Mouse (Mus musculus) MEL (cell line): ENCODE results near the gene Trpm1. TPM values are rescaled to one million over a fixed set of nuclear protein-coding genes. Genes with fewer than 3 reads are reported as not detected.

Source experiments
- DNase-seq: peaks from one replicate; pipeline ENCODE4 v3.0.0; 2011; ENCODE audit warnings: low read depth, low spot score
- H3K27ac ChIP-seq: 2 replicates; pipeline ENCODE4 v1.5.1; 2012; ENCODE audit warnings: low read depth, mild to moderate bottlenecking, control low read depth, low read length, moderate library complexity; ENCODE audit not compliant: control insufficient read depth
- H3K27me3 ChIP-seq, 2 experiments: fragments of 150-350 bp in 1 of 2; sonication (generic) in 1 of 2; 2 replicates each; pipeline ENCODE4 v1.6.1; 2012; ENCODE audit warnings: low read length in 2 of 2, mild to moderate bottlenecking in 2 of 2, improper control_type of control experiment in 1 of 2, moderate library complexity in 1 of 2; ENCODE audit not compliant: insufficient read depth in 2 of 2, control insufficient read depth in 1 of 2
- H3K36me3 ChIP-seq, 2 experiments: 2 replicates each; pipeline ENCODE4 v1.6.1; 2012 to 2014; ENCODE audit warnings: low read length in 2 of 2, improper control_type of control experiment in 1 of 2, inconsistent platforms in 1 of 2, mild to moderate bottlenecking in 1 of 2; ENCODE audit not compliant: insufficient read depth in 2 of 2, control insufficient read depth in 1 of 2
- H3K4me1 ChIP-seq, 2 experiments: fragments of 150-350 bp in 1 of 2; sonication (generic) in 1 of 2; 2 replicates each; pipeline ENCODE4 v1.6.1; 2012; ENCODE audit warnings: low read length in 2 of 2, improper control_type of control experiment in 1 of 2, mild to moderate bottlenecking in 1 of 2; ENCODE audit not compliant: insufficient read depth in 2 of 2, control insufficient read depth in 1 of 2
- H3K4me3 ChIP-seq, 2 experiments: fragments of 150-350 bp in 1 of 2; sonication (generic) in 1 of 2; 2 replicates each; pipeline ENCODE4 v1.5.1; 2012; ENCODE audit warnings: low read depth in 2 of 2, low read length in 2 of 2, mild to moderate bottlenecking in 2 of 2, moderate library complexity in 2 of 2, control low read depth in 1 of 2, improper control_type of control experiment in 1 of 2; ENCODE audit not compliant: control insufficient read depth in 1 of 2, insufficient read depth in 1 of 2
- H3K79me2 ChIP-seq: 2 replicates; pipeline ENCODE4 v1.6.1; 2012; ENCODE audit warnings: mild to moderate bottlenecking, low read length, moderate library complexity; ENCODE audit not compliant: control insufficient read depth, poor library complexity, insufficient read depth
- H3K9ac ChIP-seq: 2 replicates; pipeline ENCODE4 v1.6.1; 2012; ENCODE audit warnings: low read depth, mild to moderate bottlenecking, control low read depth, low read length, moderate library complexity; ENCODE audit not compliant: control insufficient read depth, poor library complexity, severe bottlenecking
- H3K9me3 ChIP-seq: fragments of 150-350 bp; sonication (generic); replicated peaks from 2 replicates; pipeline ENCODE4 v1.6.1; 2012; ENCODE audit warnings: mild to moderate bottlenecking, low read length, improper control_type of control experiment, moderate library complexity; ENCODE audit not compliant: insufficient read depth
- BHLHE40 ChIP-seq: IDR thresholded peaks from 2 replicates; pipeline ENCODE4 v1.6.1; 2012; ENCODE audit warnings: low read depth, mild to moderate bottlenecking, inconsistent platforms, low read length, improper control_type of control experiment, borderline replicate concordance
- CHD2 ChIP-seq: IDR thresholded peaks from 2 replicates; pipeline ENCODE4 v1.6.1; 2011; ENCODE audit warnings: low read length, improper control_type of control experiment
- CTCF ChIP-seq, 3 experiments: IDR thresholded peaks in 2 of 3; conservative IDR thresholded peaks in 1 of 3; 2 replicates each; pipeline ENCODE4 v1.5.1; 2011 to 2012; ENCODE audit warnings: low read length in 3 of 3, low read depth in 2 of 3, mild to moderate bottlenecking in 2 of 3, improper control_type of control experiment in 1 of 3, inconsistent platforms in 1 of 3, mixed read lengths in 1 of 3, moderate library complexity in 1 of 3; ENCODE audit not compliant: control insufficient read depth in 1 of 3, insufficient read depth in 1 of 3, poor library complexity in 1 of 3, severe bottlenecking in 1 of 3
- ELF1 ChIP-seq: IDR thresholded peaks from 2 replicates; pipeline ENCODE4 v1.6.1; 2014; ENCODE audit warnings: low read depth, mild to moderate bottlenecking, inconsistent platforms, low read length, improper control_type of control experiment, moderate library complexity
- EP300 ChIP-seq, 2 experiments: IDR thresholded peaks; 2 replicates each; pipeline ENCODE4 v1.6.1; 2011; ENCODE audit warnings: improper control_type of control experiment in 2 of 2, low read length in 2 of 2, low read depth in 1 of 2, mild to moderate bottlenecking in 1 of 2
- GABPA ChIP-seq: IDR thresholded peaks from 2 replicates; pipeline ENCODE4 v1.6.1; 2012; ENCODE audit warnings: low read depth, mild to moderate bottlenecking, inconsistent platforms, low read length, improper control_type of control experiment, moderate library complexity
- HCFC1 ChIP-seq: IDR thresholded peaks from 2 replicates; pipeline ENCODE4 v1.6.1; 2012; ENCODE audit warnings: low read depth, mild to moderate bottlenecking, inconsistent platforms, low read length, improper control_type of control experiment, moderate library complexity
- JUND ChIP-seq: IDR thresholded peaks from 2 replicates; pipeline ENCODE4 v1.6.1; 2011; ENCODE audit warnings: low read depth, mild to moderate bottlenecking, improper control_type of control experiment, low read length
- MAX ChIP-seq: IDR thresholded peaks from 2 replicates; pipeline ENCODE4 v1.6.1; 2011; ENCODE audit warnings: low read length, improper control_type of control experiment
- MAZ ChIP-seq: IDR thresholded peaks from 2 replicates; pipeline ENCODE4 v1.6.1; 2012; ENCODE audit warnings: low read depth, mild to moderate bottlenecking, inconsistent platforms, low read length, improper control_type of control experiment
- MYB ChIP-seq: IDR thresholded peaks from 2 replicates; pipeline ENCODE4 v1.6.1; 2011; ENCODE audit warnings: mild to moderate bottlenecking, low read depth, low read length, improper control_type of control experiment
- RCOR1 ChIP-seq: IDR thresholded peaks from 2 replicates; pipeline ENCODE4 v1.6.1; 2012; ENCODE audit warnings: low read depth, mild to moderate bottlenecking, inconsistent platforms, low read length, improper control_type of control experiment
- TCF12 ChIP-seq: IDR thresholded peaks from 2 replicates; pipeline ENCODE4 v1.6.1; 2014; ENCODE audit warnings: low read depth, mild to moderate bottlenecking, inconsistent platforms, low read length, improper control_type of control experiment, moderate library complexity
- ZC3H11A ChIP-seq: IDR thresholded peaks from 2 replicates; pipeline ENCODE4 v1.6.1; 2012; ENCODE audit warnings: low read depth, mild to moderate bottlenecking, inconsistent platforms, low read length, improper control_type of control experiment
- ZMIZ1 ChIP-seq: IDR thresholded peaks from 2 replicates; pipeline ENCODE4 v1.6.1; 2012; ENCODE audit warnings: low read depth, mild to moderate bottlenecking, inconsistent platforms, low read length, improper control_type of control experiment, moderate library complexity
- ZNF384 ChIP-seq: IDR thresholded peaks from 2 replicates; pipeline ENCODE4 v1.6.1; 2012; ENCODE audit warnings: low read depth, mild to moderate bottlenecking, inconsistent platforms, low read length, improper control_type of control experiment
- polyA plus RNA-seq, 2 experiments: library from polyadenylated mRNA; stranded (reverse) in 1 of 2; unstranded in 1 of 2; fragments of >175 nt in 1 of 2; fragments of >200 nt in 1 of 2; gene quantifications; 2 replicates each; pipeline versions ENCODE4 v1.2.1 to v1.2.4; 2012; ENCODE audit warnings: low replicate concordance in 2 of 2, low read depth in 1 of 2; ENCODE audit not compliant: insufficient read length in 2 of 2, insufficient read depth in 1 of 2, missing spikeins in 1 of 2
- total RNA-seq: library from RNA; depleted of rRNA; stranded (reverse); fragments of 300-350 nt; gene quantifications from 2 replicates; pipeline ENCODE4 v1.2.3, GENCODE M21; 2012

The Trpm1 gene
- total and polyA plus RNA-seq, 3 experiments = not detected

DNA sequence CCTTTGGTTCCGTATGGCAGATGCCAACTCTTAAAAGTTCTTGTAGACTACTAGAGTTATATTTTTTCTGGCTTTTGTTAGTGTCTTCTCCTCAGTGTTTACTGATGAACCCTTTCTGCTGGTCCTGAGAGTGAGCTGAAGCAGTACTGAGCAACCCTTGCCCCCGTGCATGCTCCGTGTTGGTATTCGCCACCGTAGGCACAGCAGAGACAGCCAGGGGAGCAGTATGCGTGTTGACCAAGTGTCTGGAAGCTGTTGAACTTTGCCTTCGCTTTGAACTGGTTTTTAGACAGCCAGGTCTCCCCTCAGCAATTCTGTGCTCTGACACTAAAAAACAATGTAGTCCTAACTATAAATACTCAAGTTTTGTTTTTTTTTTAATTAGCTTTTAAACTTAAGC lies 135.8 kb downstream of the Trpm1 start:
- H3K27ac ChIP-seq = no peak overlapping the region
- no peaks in the 10 kb centered on the region for H3K9me3 ChIP-seq
- H3K4me1 ChIP-seq = peaks cover 5 to 7% of the 10 kb centered on the region in 2 experiments
- no peak overlapping the region for H3K9ac ChIP-seq
- TF ChIP-seq CTCF (IDR thresholded peaks at IDR 0.05 in 2 of 3, conservative IDR thresholded peaks at IDR 0.05 in 1 of 3; ENCODE audit: control insufficient read depth in 1 of 3, insufficient read depth in 1 of 3, low read depth in 2 of 3, low read length in 3 of 3, poor library complexity in 1 of 3, severe bottlenecking in 1 of 3) (no peak), JUND (no peak)
- peaks cover 0 to 3% of the 10 kb centered on the region in 2 experiments; a peak in 1 of 4 replicates for H3K36me3 ChIP-seq
- H3K79me2 ChIP-seq = no peaks in the 10 kb centered on the region; the same call in 1 of the 2 replicates
- DNase-seq = no peak
- no peak overlapping the region for H3K4me3 ChIP-seq
- no peaks in the 10 kb centered on the region for H3K27me3 ChIP-seq

DNA sequence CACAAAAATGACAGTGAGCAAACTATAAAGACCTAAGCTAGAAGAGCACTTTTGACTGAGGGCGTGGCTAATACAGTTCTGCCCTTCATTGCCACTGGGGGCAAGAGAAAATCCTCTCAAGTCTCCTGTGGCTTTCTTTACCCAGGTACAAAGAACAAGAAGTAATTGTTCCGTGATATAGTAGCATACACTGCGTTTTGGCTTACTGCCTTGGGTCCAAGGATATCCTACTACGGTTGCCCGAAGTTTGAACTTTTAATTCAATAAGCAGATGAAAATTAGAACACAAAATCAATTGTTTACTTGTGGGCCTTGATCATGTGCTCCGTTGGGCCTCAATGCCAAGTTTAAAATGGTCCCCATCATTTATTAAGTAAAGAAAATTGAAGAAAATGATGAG lies 136.8 kb downstream of the Trpm1 start:
- no peaks in the 10 kb centered on the region for H3K9me3 ChIP-seq
- no peak for DNase-seq
- no peak overlapping the region for H3K27ac ChIP-seq
- H3K9ac ChIP-seq = no peak overlapping the region
- H3K4me3 ChIP-seq = no peak overlapping the region
- TF ChIP-seq ZC3H11A = no peak
- no peak for TF ChIP-seq MAZ
- no peak for TF ChIP-seq MAX
- TF ChIP-seq MYB = no peak
- TF ChIP-seq JUND = no peak
- TF ChIP-seq GABPA = no peak
- no peak for TF ChIP-seq RCOR1
- TF ChIP-seq EP300 (IDR thresholded peaks at IDR 0.05; ENCODE audit: low read depth in 1 of 2, low read length in 2 of 2) = no peak
- no peak for TF ChIP-seq TCF12
- peaks cover 0 to 3% of the 10 kb centered on the region in 2 experiments; a peak in 1 of 4 replicates for H3K36me3 ChIP-seq
- H3K79me2 ChIP-seq = no peaks in the 10 kb centered on the region; the same call in 1 of the 2 replicates
- H3K4me1 ChIP-seq = peaks cover 5 to 7% of the 10 kb centered on the region in 2 experiments
- H3K27me3 ChIP-seq = no peaks in the 10 kb centered on the region

DNA sequence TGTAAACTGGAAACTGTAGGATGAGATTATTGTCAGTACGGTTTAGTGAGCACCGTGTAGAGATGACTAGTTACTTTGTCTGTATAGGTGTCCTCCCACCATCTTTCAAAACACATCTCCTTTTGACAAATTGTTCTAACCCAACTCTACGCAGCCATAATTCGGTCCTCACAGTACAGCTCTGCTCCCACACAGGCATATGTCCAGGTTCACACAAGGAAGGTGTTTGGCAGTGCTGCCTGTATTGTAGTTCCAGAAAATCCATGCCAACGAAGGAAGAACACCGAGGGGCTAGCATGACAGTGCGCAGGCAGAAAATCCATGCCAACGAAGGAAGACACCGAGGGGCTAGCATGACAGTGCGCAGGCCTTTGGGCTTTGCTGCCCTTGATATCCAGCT lies 138.1 kb downstream of the Trpm1 start:
- Histone ChIP-seq H3K9ac (no peak overlapping the region), H3K79me2 (no peaks in the 10 kb centered on the region; the same call in 1 of the 2 replicates), H3K4me1 (peaks cover 5 to 7% of the 10 kb centered on the region in 2 experiments), H3K9me3 (no peaks in the 10 kb centered on the region), H3K27ac (no peak overlapping the region), H3K27me3 (no peaks in the 10 kb centered on the region), H3K4me3 (no peak overlapping the region), H3K36me3 (peaks cover 0 to 3% of the 10 kb centered on the region in 2 experiments; a peak in 1 of 4 replicates)
- no peak for TF ChIP-seq CHD2
- TF ChIP-seq ZMIZ1 = no peak
- no peak for TF ChIP-seq BHLHE40
- no peak for TF ChIP-seq HCFC1
- no peak for TF ChIP-seq TCF12
- no peak for TF ChIP-seq ZNF384
- TF ChIP-seq ELF1 = no peak
- DNase-seq = no peak
